Mouse (Mus musculus) MEL (cell line): ENCODE measurements at regions not wholly inside any gene's neighbourhood (a gene's known extent, or its start where the extent isn't known, plus 50 kb on each side); places are given as distances from the start of the nearest gene placed in this dataset.

Experiments
- DNase-seq: peaks from one replicate; pipeline ENCODE4 v3.0.0; 2011; ENCODE audit warnings: low read depth, low spot score
- H3K27ac ChIP-seq: 2 replicates; pipeline ENCODE4 v1.5.1; 2012; ENCODE audit warnings: low read depth, mild to moderate bottlenecking, control low read depth, low read length, moderate library complexity; ENCODE audit not compliant: control insufficient read depth
- H3K27me3 ChIP-seq, 2 experiments: fragments of 150-350 bp in 1 of 2; sonication (generic) in 1 of 2; 2 replicates each; pipeline ENCODE4 v1.6.1; 2012; ENCODE audit warnings: low read length in 2 of 2, mild to moderate bottlenecking in 2 of 2, improper control_type of control experiment in 1 of 2, moderate library complexity in 1 of 2; ENCODE audit not compliant: insufficient read depth in 2 of 2, control insufficient read depth in 1 of 2
- H3K36me3 ChIP-seq, 2 experiments: 2 replicates each; pipeline ENCODE4 v1.6.1; 2012 to 2014; ENCODE audit warnings: low read length in 2 of 2, improper control_type of control experiment in 1 of 2, inconsistent platforms in 1 of 2, mild to moderate bottlenecking in 1 of 2; ENCODE audit not compliant: insufficient read depth in 2 of 2, control insufficient read depth in 1 of 2
- H3K4me1 ChIP-seq, 2 experiments: fragments of 150-350 bp in 1 of 2; sonication (generic) in 1 of 2; 2 replicates each; pipeline ENCODE4 v1.6.1; 2012; ENCODE audit warnings: low read length in 2 of 2, improper control_type of control experiment in 1 of 2, mild to moderate bottlenecking in 1 of 2; ENCODE audit not compliant: insufficient read depth in 2 of 2, control insufficient read depth in 1 of 2
- H3K4me3 ChIP-seq, 2 experiments: fragments of 150-350 bp in 1 of 2; sonication (generic) in 1 of 2; 2 replicates each; pipeline ENCODE4 v1.5.1; 2012; ENCODE audit warnings: low read depth in 2 of 2, low read length in 2 of 2, mild to moderate bottlenecking in 2 of 2, moderate library complexity in 2 of 2, control low read depth in 1 of 2, improper control_type of control experiment in 1 of 2; ENCODE audit not compliant: control insufficient read depth in 1 of 2, insufficient read depth in 1 of 2
- H3K79me2 ChIP-seq: 2 replicates; pipeline ENCODE4 v1.6.1; 2012; ENCODE audit warnings: mild to moderate bottlenecking, low read length, moderate library complexity; ENCODE audit not compliant: control insufficient read depth, poor library complexity, insufficient read depth
- H3K9ac ChIP-seq: 2 replicates; pipeline ENCODE4 v1.6.1; 2012; ENCODE audit warnings: low read depth, mild to moderate bottlenecking, control low read depth, low read length, moderate library complexity; ENCODE audit not compliant: control insufficient read depth, poor library complexity, severe bottlenecking
- H3K9me3 ChIP-seq: fragments of 150-350 bp; sonication (generic); replicated peaks from 2 replicates; pipeline ENCODE4 v1.6.1; 2012; ENCODE audit warnings: mild to moderate bottlenecking, low read length, improper control_type of control experiment, moderate library complexity; ENCODE audit not compliant: insufficient read depth
- BHLHE40 ChIP-seq: IDR thresholded peaks from 2 replicates; pipeline ENCODE4 v1.6.1; 2012; ENCODE audit warnings: low read depth, mild to moderate bottlenecking, inconsistent platforms, low read length, improper control_type of control experiment, borderline replicate concordance
- CHD1 ChIP-seq: IDR thresholded peaks from 2 replicates; pipeline ENCODE4 v1.6.1; 2012; ENCODE audit warnings: low read depth, mild to moderate bottlenecking, inconsistent platforms, low read length, improper control_type of control experiment
- CTCF ChIP-seq, 3 experiments: IDR thresholded peaks in 2 of 3; conservative IDR thresholded peaks in 1 of 3; 2 replicates each; pipeline ENCODE4 v1.5.1; 2011 to 2012; ENCODE audit warnings: low read length in 3 of 3, low read depth in 2 of 3, mild to moderate bottlenecking in 2 of 3, improper control_type of control experiment in 1 of 3, inconsistent platforms in 1 of 3, mixed read lengths in 1 of 3, moderate library complexity in 1 of 3; ENCODE audit not compliant: control insufficient read depth in 1 of 3, insufficient read depth in 1 of 3, poor library complexity in 1 of 3, severe bottlenecking in 1 of 3
- ELF1 ChIP-seq: IDR thresholded peaks from 2 replicates; pipeline ENCODE4 v1.6.1; 2014; ENCODE audit warnings: low read depth, mild to moderate bottlenecking, inconsistent platforms, low read length, improper control_type of control experiment, moderate library complexity
- GABPA ChIP-seq: IDR thresholded peaks from 2 replicates; pipeline ENCODE4 v1.6.1; 2012; ENCODE audit warnings: low read depth, mild to moderate bottlenecking, inconsistent platforms, low read length, improper control_type of control experiment, moderate library complexity
- GATA1 ChIP-seq: IDR thresholded peaks from 2 replicates; pipeline ENCODE4 v1.6.1; 2011; ENCODE audit warnings: low read depth, low read length, improper control_type of control experiment
- MXI1 ChIP-seq: IDR thresholded peaks from 2 replicates; pipeline ENCODE4 v1.6.1; 2011; ENCODE audit warnings: mild to moderate bottlenecking, low read depth, low read length, improper control_type of control experiment
- NELFE ChIP-seq: IDR thresholded peaks from 2 replicates; pipeline ENCODE4 v1.6.1; 2011; ENCODE audit warnings: low read depth, low read length, improper control_type of control experiment
- RAD21 ChIP-seq: IDR thresholded peaks from 2 replicates; pipeline ENCODE4 v1.6.1; 2011; ENCODE audit warnings: mild to moderate bottlenecking, low read depth, low read length, improper control_type of control experiment
- TAL1 ChIP-seq: IDR thresholded peaks from 2 replicates; pipeline ENCODE4 v1.6.1; 2012; ENCODE audit warnings: mild to moderate bottlenecking, inconsistent platforms, low read length, moderate library complexity, mixed read lengths
- TCF12 ChIP-seq: IDR thresholded peaks from 2 replicates; pipeline ENCODE4 v1.6.1; 2014; ENCODE audit warnings: low read depth, mild to moderate bottlenecking, inconsistent platforms, low read length, improper control_type of control experiment, moderate library complexity
- UBTF ChIP-seq: IDR thresholded peaks from 2 replicates; pipeline ENCODE4 v1.6.1; 2012; ENCODE audit warnings: low read depth, mild to moderate bottlenecking, inconsistent platforms, low read length, improper control_type of control experiment, moderate library complexity, borderline replicate concordance; ENCODE audit not compliant: insufficient read depth
- ZMIZ1 ChIP-seq: IDR thresholded peaks from 2 replicates; pipeline ENCODE4 v1.6.1; 2012; ENCODE audit warnings: low read depth, mild to moderate bottlenecking, inconsistent platforms, low read length, improper control_type of control experiment, moderate library complexity

DNA sequence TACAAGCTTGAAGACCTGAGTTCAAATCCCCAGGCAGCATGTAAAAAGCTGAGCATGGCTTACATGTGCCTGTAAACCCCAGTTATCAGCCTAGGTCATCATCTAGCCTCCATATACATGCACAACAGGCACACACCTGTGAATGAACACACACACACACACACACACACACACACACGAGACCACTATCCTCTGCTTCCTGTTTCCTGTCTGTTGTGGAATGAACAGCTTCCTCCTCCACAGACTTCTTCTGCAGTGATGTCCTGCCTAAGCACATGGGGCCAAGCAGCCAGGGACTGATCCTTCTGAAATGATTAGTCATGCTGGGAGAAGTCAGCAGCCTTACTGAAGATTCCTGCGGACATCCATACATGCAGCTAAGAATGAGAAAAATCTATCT, 76.4 kb upstream of the Foxk1 start:
- TF ChIP-seq BHLHE40: no peak
- no peak for TF ChIP-seq CHD1
- TF ChIP-seq UBTF: no peak
- no peak for TF ChIP-seq ELF1
- no peak for TF ChIP-seq ZMIZ1
- TF ChIP-seq MXI1: no peak
- no peak for TF ChIP-seq GATA1
- no peak for TF ChIP-seq TCF12
- no peaks in the 10 kb centered on the region for H3K36me3 ChIP-seq
- H3K9me3 ChIP-seq: no peaks in the 10 kb centered on the region
- no peak overlapping the region for H3K27ac ChIP-seq
- no peaks in the 10 kb centered on the region for H3K79me2 ChIP-seq
- H3K27me3 ChIP-seq: no peaks in the 10 kb centered on the region
- no peak overlapping the region for H3K9ac ChIP-seq
- no peak for DNase-seq
- H3K4me1 ChIP-seq: no peaks in the 10 kb centered on the region
- H3K4me3 ChIP-seq: no peak overlapping the region

DNA sequence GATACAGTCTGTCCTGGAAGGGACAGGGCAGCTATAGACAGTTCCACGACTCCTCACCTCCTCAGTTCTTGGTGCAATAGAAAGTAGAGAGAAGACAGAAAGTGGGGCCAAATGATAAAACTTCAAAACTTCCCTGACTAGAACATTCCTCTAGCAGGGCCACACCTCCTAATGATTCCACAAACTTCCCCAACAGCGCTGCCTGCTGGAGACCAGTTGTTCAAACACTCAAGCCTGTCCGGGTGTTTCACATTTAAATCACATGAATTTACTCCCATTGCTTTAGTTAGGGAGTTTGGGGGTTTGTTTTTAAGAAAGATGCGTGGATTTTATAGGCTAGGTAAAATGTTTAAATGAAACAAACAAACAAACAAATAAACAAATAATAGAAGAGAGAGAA, 75.7 kb upstream of the Foxk1 start:
- Histone ChIP-seq H3K27ac (no peak overlapping the region), H3K4me1 (no peaks in the 10 kb centered on the region), H3K27me3 (no peaks in the 10 kb centered on the region), H3K9me3 (no peaks in the 10 kb centered on the region), H3K9ac (no peak overlapping the region), H3K4me3 (no peak overlapping the region), H3K36me3 (no peaks in the 10 kb centered on the region), H3K79me2 (no peaks in the 10 kb centered on the region)
- no peak for DNase-seq
- TF ChIP-seq GABPA (no peak), CTCF (IDR thresholded peaks at IDR 0.05 in 2 of 3, conservative IDR thresholded peaks at IDR 0.05 in 1 of 3; ENCODE audit: control insufficient read depth in 1 of 3, insufficient read depth in 1 of 3, low read depth in 2 of 3, low read length in 3 of 3, poor library complexity in 1 of 3, severe bottlenecking in 1 of 3) (peak in 1 of 3 experiments; percentile 2; a peak in 1 of 6 replicates)

DNA sequence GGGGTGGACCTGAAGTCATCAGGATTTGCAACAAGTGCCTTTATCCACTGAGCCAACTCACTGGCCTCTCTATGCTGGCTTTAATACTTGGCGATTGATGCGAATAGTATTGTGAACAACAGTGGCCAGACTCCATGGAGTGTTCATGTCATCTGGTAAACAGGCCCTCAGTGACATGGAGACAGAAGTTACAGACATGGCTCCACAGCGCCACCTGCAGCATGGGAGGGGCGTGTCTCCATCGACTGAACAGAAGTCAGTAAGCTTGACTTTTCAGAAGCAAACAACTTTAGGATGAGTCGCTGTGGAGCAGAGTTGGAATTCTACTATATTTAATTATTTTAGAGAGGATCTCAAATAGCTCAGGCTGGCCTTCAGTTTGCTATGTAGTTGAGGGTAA, 74.0 kb upstream of the Foxk1 start:
- Histone ChIP-seq H3K79me2 (no peaks in the 10 kb centered on the region), H3K4me3 (no peak overlapping the region), H3K27ac (no peak overlapping the region), H3K4me1 (no peaks in the 10 kb centered on the region), H3K36me3 (no peaks in the 10 kb centered on the region)
- peak; percentile 13 for DNase-seq
- TF ChIP-seq NELFE (no peak), TAL1 (no peak), RAD21 (peak; percentile 15), CTCF (IDR thresholded peaks at IDR 0.05 in 2 of 3, conservative IDR thresholded peaks at IDR 0.05 in 1 of 3; ENCODE audit: control insufficient read depth in 1 of 3, insufficient read depth in 1 of 3, low read depth in 2 of 3, low read length in 3 of 3, poor library complexity in 1 of 3, severe bottlenecking in 1 of 3) (peak; percentile 26 to 46 (median 38); a peak in 4 of 6 replicates)
- TF ChIP-seq, all 39 proteins: peak for 2
- Histone ChIP-seq H3K27me3 (no peaks in the 10 kb centered on the region), H3K9ac (no peak overlapping the region), H3K9me3 (no peaks in the 10 kb centered on the region)
